Mouse (Mus musculus) ES-E14 (cell line): Measurements from ENCODE around the gene Lrrc51. TPM values are rescaled to one million over a fixed set of nuclear protein-coding genes. Genes with fewer than 3 reads are reported as not detected.

Source experiments
- DNase-seq: peaks from one replicate; pipeline ENCODE4 v3.0.0-alpha.2; 2013; ENCODE audit warnings: low read depth, low spot score
- H3K27ac ChIP-seq: 2 replicates; pipeline ENCODE4 v1.5.1; 2012; ENCODE audit warnings: low read depth, mild to moderate bottlenecking, low read length, moderate library complexity, mixed read lengths; ENCODE audit not compliant: poor library complexity, insufficient read depth, severe bottlenecking
- H3K36me3 ChIP-seq: 2 replicates; pipeline ENCODE4 v1.6.1; 2012; ENCODE audit warnings: mild to moderate bottlenecking, low read length, moderate library complexity, mixed read lengths; ENCODE audit not compliant: control insufficient read depth, poor library complexity, insufficient read depth, severe bottlenecking
- H3K4me1 ChIP-seq, 2 experiments: fragments of 150-350 bp in 1 of 2; sonication (generic) in 1 of 2; 2 replicates each; pipeline ENCODE4 v1.6.1; 2012; ENCODE audit warnings: low read length in 2 of 2, mild to moderate bottlenecking in 1 of 2, mixed read lengths in 1 of 2; ENCODE audit not compliant: control insufficient read depth in 2 of 2, insufficient read depth in 2 of 2, poor library complexity in 1 of 2
- H3K4me3 ChIP-seq, 2 experiments: fragments of 150-350 bp in 1 of 2; sonication (generic) in 1 of 2; 2 replicates each; pipeline ENCODE4 v1.5.1; 2012; ENCODE audit warnings: low read length in 2 of 2, low read depth in 1 of 2, mild to moderate bottlenecking in 1 of 2, mixed read lengths in 1 of 2; ENCODE audit not compliant: insufficient read depth in 1 of 2, poor library complexity in 1 of 2, severe bottlenecking in 1 of 2
- H3K9ac ChIP-seq: 2 replicates; pipeline ENCODE4 v1.6.1; 2012; ENCODE audit warnings: low read depth, mild to moderate bottlenecking, low read length, mixed read lengths; ENCODE audit not compliant: poor library complexity, insufficient read depth, severe bottlenecking
- H3K9me3 ChIP-seq: fragments of 150-350 bp; sonication (generic); 2 replicates; pipeline ENCODE4 v1.6.1; 2012; ENCODE audit warnings: low read depth, mild to moderate bottlenecking, low read length; ENCODE audit not compliant: control insufficient read depth, insufficient read depth
- CHD2 ChIP-seq: IDR thresholded peaks from 2 replicates; pipeline ENCODE4 v1.6.1; 2014; ENCODE audit warnings: mild to moderate bottlenecking, low read depth, low read length, inconsistent platforms
- HCFC1 ChIP-seq: IDR thresholded peaks from 2 replicates; pipeline ENCODE4 v1.6.1; 2012; ENCODE audit warnings: low read length, inconsistent platforms, borderline replicate concordance; ENCODE audit not compliant: insufficient read depth
- MAFK ChIP-seq: IDR thresholded peaks from 2 replicates; pipeline ENCODE4 v1.6.1; 2014; ENCODE audit warnings: mild to moderate bottlenecking, low read depth, low read length, inconsistent platforms; ENCODE audit not compliant: insufficient read depth
- ZC3H11A ChIP-seq: IDR thresholded peaks from 2 replicates; pipeline ENCODE4 v1.6.1; 2012; ENCODE audit warnings: low read depth, mild to moderate bottlenecking, inconsistent platforms, low read length, borderline replicate concordance
- ZNF384 ChIP-seq: IDR thresholded peaks from 2 replicates; pipeline ENCODE4 v1.6.1; 2012; ENCODE audit warnings: low read depth, low read length, inconsistent platforms
- in situ Hi-C, 2 experiments: fragments of 600-800 bp; cut with MboI; formaldehyde crosslinking; loops; one replicate each; pipeline ENCODE4 v1.15.1; 2025; ENCODE audit warnings: low sequenced_read_pairs in 2 of 2, inconsistent platforms in 1 of 2; ENCODE audit not compliant: unreplicated experiment in 2 of 2
- total RNA-seq: library from RNA; depleted of rRNA; stranded (reverse); fragments of 300-350 nt; gene quantifications from 2 replicates; pipeline ENCODE4 v1.2.3, GENCODE M21; 2012

The Lrrc51 gene
- total RNA-seq, 1 experiment = 2.6 TPM

DNA sequence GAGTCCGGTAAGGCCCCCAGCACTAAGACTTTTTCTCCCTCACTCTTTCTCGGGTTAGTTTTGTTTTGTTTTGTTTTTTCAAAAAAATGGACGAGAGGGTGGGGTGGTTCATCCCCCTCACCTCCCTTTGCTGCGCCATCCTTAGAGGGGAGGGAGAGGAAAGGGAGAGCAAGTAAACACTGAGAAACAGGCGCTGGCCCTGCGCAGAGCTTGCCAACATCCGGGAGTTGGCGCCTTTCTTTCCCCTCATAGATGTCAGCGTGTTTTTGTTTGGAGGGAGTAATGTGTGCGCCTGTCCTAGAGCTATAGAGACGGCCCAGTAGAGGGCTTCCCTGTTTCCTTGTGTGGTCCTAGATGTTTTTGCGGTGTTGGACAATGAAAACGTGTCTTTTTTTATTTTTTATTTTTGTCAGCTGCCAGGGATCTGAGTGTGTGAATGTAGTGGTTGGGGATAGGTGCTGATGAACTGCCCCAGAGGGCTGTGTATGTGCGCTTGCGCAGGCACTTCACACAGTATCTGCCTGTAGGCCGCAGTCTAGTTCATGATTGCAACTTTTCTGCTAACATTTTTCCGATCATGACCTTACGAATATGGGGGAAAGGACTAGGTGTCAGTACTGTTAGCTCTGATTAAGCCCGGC lies 37.2 kb upstream of the Lrrc51 start:
- in situ Hi-C loops = no loop called here
- H3K4me1 ChIP-seq = peaks cover 3 to 5% of the 10 kb centered on the region in 2 experiments; a peak in 1 of 4 replicates
- H3K27ac ChIP-seq = peak overlapping the region; percentile 45; the same call in 1 of the 2 replicates
- peak overlapping the region; percentile 65 to 86 for H3K4me3 ChIP-seq
- H3K9ac ChIP-seq = peak overlapping the region; percentile 39
- no peaks in the 10 kb centered on the region for H3K36me3 ChIP-seq
- H3K9me3 ChIP-seq = no peaks in the 10 kb centered on the region
- no peak for TF ChIP-seq ZC3H11A
- peak; percentile 29; the same call in 1 of the 2 replicates for TF ChIP-seq ZNF384
- no peak for DNase-seq

DNA sequence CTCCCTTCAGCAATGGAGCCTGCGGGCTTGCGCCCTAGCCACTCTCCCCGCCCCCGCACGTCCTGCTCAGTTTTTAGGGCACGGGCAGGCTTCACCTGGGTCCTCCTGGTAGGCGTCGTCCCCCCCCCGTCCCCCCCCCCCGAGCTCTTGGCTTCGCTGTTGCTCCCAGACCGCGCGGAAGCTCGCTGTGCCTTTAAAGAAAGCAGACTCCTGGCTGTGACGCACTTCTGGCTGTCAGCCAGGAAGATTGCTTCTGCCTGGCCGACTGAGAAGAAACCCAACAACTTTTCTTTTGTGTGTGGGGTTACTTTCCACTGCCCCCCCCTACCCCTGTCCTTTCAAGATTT lies 36.7 kb upstream of the Lrrc51 start:
- DNase-seq = peak; percentile 35
- Histone ChIP-seq H3K27ac (peak overlapping the region; percentile 45), H3K4me1 (peaks cover 3 to 6% of the 10 kb centered on the region in 2 experiments; a peak in 1 of 4 replicates), H3K4me3 (peak overlapping the region; percentile 65 to 86), H3K36me3 (no peaks in the 10 kb centered on the region), H3K9me3 (no peaks in the 10 kb centered on the region), H3K9ac (peak overlapping the region; percentile 71)
- in situ Hi-C loops = no loop called here
- TF ChIP-seq ZC3H11A = no peak
- no peak for TF ChIP-seq HCFC1
- TF ChIP-seq CHD2 = no peak
- TF ChIP-seq MAFK = no peak
- no peak for TF ChIP-seq ZNF384

DNA sequence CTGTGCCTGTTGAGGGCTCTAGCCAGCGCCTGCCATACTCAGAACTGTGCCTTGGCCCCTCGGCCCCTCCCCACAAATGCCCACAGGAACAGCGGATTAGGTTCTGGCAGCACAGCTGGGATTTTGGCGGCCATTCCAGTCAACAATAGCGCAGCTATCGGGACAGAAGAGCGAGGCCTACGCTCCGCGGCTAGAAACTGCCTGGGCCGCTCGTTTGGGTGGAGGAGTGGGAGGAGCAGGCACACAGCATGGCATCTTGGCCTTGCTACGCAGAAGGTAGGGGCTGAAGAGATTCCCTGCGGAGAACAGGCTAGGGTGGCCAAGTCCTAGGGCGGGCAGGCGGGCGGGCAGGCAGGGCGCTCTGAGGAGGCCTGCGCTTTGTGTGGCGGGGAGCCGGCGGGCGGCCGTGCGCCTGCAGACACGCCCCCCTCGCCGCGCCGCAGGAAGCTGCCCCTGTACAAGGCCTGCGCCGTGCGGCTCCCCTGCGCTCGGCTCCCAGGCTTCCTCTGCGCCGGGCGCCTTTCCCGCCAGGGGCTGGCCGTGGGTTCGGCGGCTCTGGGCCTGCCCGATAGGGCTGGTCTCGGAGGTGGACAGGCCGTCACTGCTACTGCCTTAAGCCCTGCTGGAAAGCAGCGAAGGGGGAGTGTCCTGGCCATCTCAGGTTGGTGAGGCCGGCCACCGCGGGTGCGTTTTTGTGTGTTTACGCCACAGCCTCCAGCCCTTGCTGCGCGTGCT lies 36.2 kb upstream of the Lrrc51 start:
- H3K36me3 ChIP-seq = no peaks in the 10 kb centered on the region
- H3K9me3 ChIP-seq = no peaks in the 10 kb centered on the region
- no peak for TF ChIP-seq ZNF384
- TF ChIP-seq CHD2 = no peak
- no peak for TF ChIP-seq ZC3H11A
- no peak for TF ChIP-seq MAFK
- peak; percentile 59; the same call in 1 of the 2 replicates for TF ChIP-seq HCFC1
- peak overlapping the region; percentile 45; the same call in 1 of the 2 replicates for H3K27ac ChIP-seq
- peak; percentile 56 for DNase-seq
- peak overlapping the region; percentile 65 to 86 for H3K4me3 ChIP-seq
- in situ Hi-C loops = no loop called here
- peaks cover 3 to 6% of the 10 kb centered on the region in 2 experiments; a peak in 1 of 4 replicates for H3K4me1 ChIP-seq
- H3K9ac ChIP-seq = peak overlapping the region; percentile 71

DNA sequence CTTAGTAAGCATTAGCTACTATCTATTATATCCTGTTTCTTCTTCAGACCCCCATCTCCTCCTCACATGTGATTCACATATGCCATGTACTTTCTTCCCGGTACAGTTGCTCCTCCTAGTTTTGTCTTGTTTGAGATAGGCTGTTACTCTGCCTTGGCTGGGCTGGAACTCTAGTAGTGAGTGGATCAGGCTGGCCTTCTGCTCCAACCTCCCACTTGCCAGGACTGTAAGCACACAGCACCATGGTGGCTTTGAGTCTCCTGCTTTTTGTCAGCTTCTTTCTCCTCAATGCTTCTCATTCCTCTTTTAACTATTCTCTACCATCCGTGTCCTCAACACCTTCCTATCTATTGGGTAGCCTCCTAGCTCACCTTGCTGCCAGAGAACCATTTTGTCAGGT lies 35.1 kb upstream of the Lrrc51 start:
- no peak for DNase-seq
- peaks cover 3 to 6% of the 10 kb centered on the region in 2 experiments; a peak in 2 of 4 replicates for H3K4me1 ChIP-seq
- H3K4me3 ChIP-seq = no peak overlapping the region
- TF ChIP-seq ZNF384 = no peak
- TF ChIP-seq ZC3H11A = no peak
- TF ChIP-seq CHD2 = no peak
- no peak for TF ChIP-seq HCFC1
- TF ChIP-seq MAFK = no peak
- H3K9me3 ChIP-seq = no peaks in the 10 kb centered on the region
- H3K27ac ChIP-seq = no peak overlapping the region
- no peaks in the 10 kb centered on the region for H3K36me3 ChIP-seq
- in situ Hi-C loops = no loop called here
- H3K9ac ChIP-seq = no peak overlapping the region
